Mouse (Mus musculus) spleen, adult 2 months (tissue): ENCODE measurements around the gene Ccnd2.

Experiments used
- CTCF ChIP-seq: fragments of 200-500 bp; IDR thresholded peaks from 2 replicates; pipeline ENCODE4 v1.5.1; 2011; ENCODE audit warnings: mild to moderate bottlenecking, inconsistent platforms; ENCODE audit not compliant: insufficient read depth, insufficient read length, insufficient replicate concordance; ENCODE audit errors: extremely low read depth
- POLR2A ChIP-seq: fragments of 200-500 bp; IDR thresholded peaks from 2 replicates; pipeline ENCODE4 v1.6.1; 2011; ENCODE audit warnings: low read depth, low read length, inconsistent platforms

- no peak for TF ChIP-seq POLR2A
- TF ChIP-seq CTCF = no peak
Measured at GRCm38 (mm10) chr6:127165663-127166062, 13.7 kb upstream of the Ccnd2 start.
